Mouse (Mus musculus) intestine, postnatal 0 days (tissue): Measurements from ENCODE around the gene Mansc1. TPM values are rescaled to one million over a fixed set of nuclear protein-coding genes. Genes with fewer than 3 reads are reported as not detected.

ENCODE experiments used
- ATAC-seq: fragments of 200-750 bp; cut with Nextera tagmentation; 2 replicates; pipeline ENCODE4 v1.8.0; 2017; ENCODE audit warnings: mild to moderate bottlenecking, moderate TSS enrichment, moderate library complexity
- H3K27ac ChIP-seq: fragments of 300-500 bp; sonication (generic); 2 replicates; pipeline ENCODE4 v1.5.1; 2014; ENCODE audit warnings: mild to moderate bottlenecking, low read depth, low read length, moderate library complexity
- H3K27me3 ChIP-seq: fragments of 300-500 bp; sonication (generic); replicated peaks from 2 replicates; pipeline ENCODE4 v1.6.1; 2014; ENCODE audit warnings: low read length, mixed read lengths; ENCODE audit not compliant: control insufficient read depth, insufficient read depth
- H3K36me3 ChIP-seq: fragments of 300-500 bp; sonication (generic); 2 replicates; pipeline ENCODE4 v1.6.1; 2014; ENCODE audit warnings: mild to moderate bottlenecking, moderate library complexity; ENCODE audit not compliant: control insufficient read depth, insufficient read depth
- H3K4me1 ChIP-seq: fragments of 300-500 bp; sonication (generic); replicated peaks from 2 replicates; pipeline ENCODE4 v1.6.1; 2014; ENCODE audit warnings: antibody characterized with exemption, low read length, mixed read lengths; ENCODE audit not compliant: control insufficient read depth, insufficient read depth
- H3K4me2 ChIP-seq: fragments of 300-500 bp; sonication (generic); replicated peaks from 2 replicates; pipeline ENCODE4 v1.6.1; 2014; ENCODE audit warnings: low read depth, mild to moderate bottlenecking, moderate library complexity
- H3K4me3 ChIP-seq: fragments of 300-500 bp; sonication (generic); 2 replicates; pipeline ENCODE4 v1.5.1; 2014; ENCODE audit warnings: low read depth, low read length
- H3K9ac ChIP-seq: fragments of 300-500 bp; sonication (generic); 2 replicates; pipeline ENCODE4 v1.6.1; 2014; ENCODE audit warnings: mild to moderate bottlenecking, low read depth, low read length
- H3K9me3 ChIP-seq: fragments of 300-500 bp; sonication (generic); 2 replicates; pipeline ENCODE4 v1.6.1; 2016; ENCODE audit warnings: mixed run types; ENCODE audit not compliant: control insufficient read depth
- CTCF ChIP-seq: sonication (generic); IDR thresholded peaks from 2 replicates; pipeline ENCODE4 v1.5.1; 2016; ENCODE audit warnings: low read depth, mild to moderate bottlenecking, control low read depth, antibody characterized with exemption, moderate library complexity
- WGBS: fragments of 180-500 bp; shearing (Covaris S2); extraction: QIAGEN DNeasy Blood & Tissue Kit; methylation state at CpG from one replicate; pipeline ENCODE4 v1.1.7; 2014; 5-methylcytosine and 5-hydroxymethylcytosine counted together
- polyA plus RNA-seq: library from polyadenylated mRNA; unstranded; fragments of >200 nt; fragmentation: Nextera tagmentation; extraction: Ambion mirVana; gene quantifications from 2 replicates; pipeline ENCODE4 v1.2.1, GENCODE M21; 2015

Gene Mansc1
- polyA plus RNA-seq, 1 experiment from 2014 or later: 6.5 TPM

GRCm38 (mm10) chr6:134594569-134595442 is 37.5 kb downstream of the Mansc1 start:
- H3K27me3 ChIP-seq: no peaks in the 10 kb centered on the region
- H3K9me3 ChIP-seq: no peaks in the 10 kb centered on the region
- no peak overlapping the region for H3K27ac ChIP-seq
- H3K4me2 ChIP-seq: peak overlapping the region; percentile 11; the same call in 1 of the 2 replicates
- WGBS: 66% methylated on average over 21 of the region's 21 CpGs
- H3K4me1 ChIP-seq: no peaks in the 10 kb centered on the region
- no peak overlapping the region for H3K4me3 ChIP-seq
- H3K36me3 ChIP-seq: no peaks in the 10 kb centered on the region
- TF ChIP-seq CTCF: no peak
- no peak overlapping the region for H3K9ac ChIP-seq
- no peak for ATAC-seq

GRCm38 (mm10) chr6:134591614-134592013 is 40.7 kb downstream of the Mansc1 start:
- Histone ChIP-seq H3K27me3 (no peaks in the 10 kb centered on the region), H3K9ac (no peak overlapping the region), H3K4me1 (no peaks in the 10 kb centered on the region), H3K9me3 (no peaks in the 10 kb centered on the region), H3K4me3 (no peak overlapping the region), H3K36me3 (no peaks in the 10 kb centered on the region), H3K4me2 (no peak overlapping the region), H3K27ac (no peak overlapping the region)
- TF ChIP-seq CTCF: no peak
- WGBS: 84% methylated on average over 2 of the region's 2 CpGs
- ATAC-seq: no peak

DNA sequence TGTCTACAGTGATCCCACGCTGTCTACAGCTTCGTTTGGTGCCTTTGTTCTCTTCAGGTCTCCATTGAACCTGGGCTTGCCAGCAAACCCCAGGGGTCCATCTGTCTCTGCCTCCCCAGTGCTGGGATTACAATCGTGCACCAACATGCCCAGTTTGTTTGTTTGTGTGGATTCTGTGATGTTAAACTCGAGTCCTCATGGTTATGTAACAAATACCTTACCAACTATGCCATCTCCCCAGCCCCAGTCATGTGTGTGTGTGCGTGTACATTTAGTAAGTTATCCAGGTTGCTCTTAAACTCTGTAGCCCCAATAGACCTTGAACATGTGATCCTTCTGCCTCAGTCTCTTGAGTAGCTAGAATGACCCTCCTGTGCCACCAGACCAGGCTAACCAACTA is 46.0 kb downstream of the Mansc1 start:
- ATAC-seq: no peak
- Histone ChIP-seq H3K4me1 (no peaks in the 10 kb centered on the region), H3K9ac (no peak overlapping the region), H3K9me3 (no peaks in the 10 kb centered on the region), H3K4me3 (no peak overlapping the region), H3K4me2 (no peak overlapping the region), H3K36me3 (no peaks in the 10 kb centered on the region), H3K27me3 (no peaks in the 10 kb centered on the region), H3K27ac (no peak overlapping the region)
- 87% methylated on average over 5 of the region's 5 CpGs for WGBS
- no peak for TF ChIP-seq CTCF

- H3K36me3 ChIP-seq: no peaks in the 10 kb centered on the region
- no peaks in the 10 kb centered on the region for H3K9me3 ChIP-seq
- no peak for TF ChIP-seq CTCF
- no peak overlapping the region for H3K4me2 ChIP-seq
- ATAC-seq: no peak
- no peaks in the 10 kb centered on the region for H3K27me3 ChIP-seq
- no peak overlapping the region for H3K27ac ChIP-seq
- no peaks in the 10 kb centered on the region for H3K4me1 ChIP-seq
- H3K4me3 ChIP-seq: no peak overlapping the region
- H3K9ac ChIP-seq: no peak overlapping the region
- WGBS: 94% methylated on average over 2 of the region's 2 CpGs
Measured at GRCm38 (mm10) chr6:134584616-134585015, 47.7 kb downstream of the Mansc1 start.

GRCm38 (mm10) chr6:134582110-134582509 is 50.2 kb downstream of the Mansc1 start:
- Histone ChIP-seq H3K4me1 (no peaks in the 10 kb centered on the region), H3K27me3 (no peaks in the 10 kb centered on the region), H3K27ac (no peak overlapping the region), H3K4me2 (no peak overlapping the region), H3K9ac (no peak overlapping the region), H3K9me3 (no peaks in the 10 kb centered on the region), H3K36me3 (no peaks in the 10 kb centered on the region), H3K4me3 (no peak overlapping the region)
- ATAC-seq: no peak
- TF ChIP-seq CTCF: no peak
- WGBS: 82% methylated on average over 5 of the region's 5 CpGs

- Histone ChIP-seq H3K9me3 (no peaks in the 10 kb centered on the region), H3K4me3 (no peak overlapping the region), H3K36me3 (no peaks in the 10 kb centered on the region), H3K27ac (no peak overlapping the region), H3K9ac (no peak overlapping the region), H3K4me1 (no peaks in the 10 kb centered on the region), H3K4me2 (no peak overlapping the region), H3K27me3 (0 out of 2 replicates have a peak, but pooled peaks cover 4% of the 10 kb centered on the region)
- no peak for ATAC-seq
- 92% methylated on average over 4 of the region's 4 CpGs for WGBS
- TF ChIP-seq CTCF: no peak
Measured at GRCm38 (mm10) chr6:134579506-134579905, 52.8 kb downstream of the Mansc1 start.
